Mouse (Mus musculus) 3134 (cell line): ENCODE measurements around the gene Ift22.
"Not testable (repeated sequence)": the region's sequence is repeated elsewhere in the genome, so short reads cannot be mapped to it uniquely, and the experiment has no call there.

Experiments
- DNase-seq: peaks from one replicate; pipeline ENCODE4 v3.0.0-alpha.2; 2011; ENCODE audit warnings: low spot score; ENCODE audit not compliant: insufficient read length; ENCODE audit errors: extremely low read depth

Ift22 gene

GRCm38 (mm10) chr5:136943382-136943781 lies 35.4 kb downstream of the Ift22 start:
- DNase-seq = no peak

- DNase-seq = no peak
Measured at GRCm38 (mm10) chr5:136945084-136945483, 37.1 kb downstream of the Ift22 start.

- no peak for DNase-seq
Measured at GRCm38 (mm10) chr5:136947874-136948273, 39.9 kb downstream of the Ift22 start.

GRCm38 (mm10) chr5:136949551-136950336 lies 41.8 kb downstream of the Ift22 start:
- not testable (repeated sequence) for DNase-seq

- no peak for DNase-seq
Measured at GRCm38 (mm10) chr5:136950521-136950920, 42.6 kb downstream of the Ift22 start.

GRCm38 (mm10) chr5:136952153-136952552 lies 44.2 kb downstream of the Ift22 start:
- no peak for DNase-seq

GRCm38 (mm10) chr5:136953015-136953414 lies 45.1 kb downstream of the Ift22 start, which contains the start of gene Fis1:
Fis1 (plus strand) TSS chr5:136953275.
- DNase-seq = peak; percentile 95

- DNase-seq = peak; percentile 34
Measured at GRCm38 (mm10) chr5:136953440-136953951, 45.5 kb downstream of the Ift22 start.

- no peak for DNase-seq
Measured at GRCm38 (mm10) chr5:136955622-136956021, 47.7 kb downstream of the Ift22 start.

GRCm38 (mm10) chr5:136957250-136957649 lies 49.3 kb downstream of the Ift22 start:
- DNase-seq = no peak

GRCm38 (mm10) chr5:136958991-136959605 lies 51.1 kb downstream of the Ift22 start:
- DNase-seq = no peak

- no peak for DNase-seq
Measured at GRCm38 (mm10) chr5:136960053-136960452, 52.1 kb downstream of the Ift22 start.

GRCm38 (mm10) chr5:136961334-136961982 lies 53.5 kb downstream of the Ift22 start:
- DNase-seq = no peak

- peak; percentile 90 for DNase-seq
Measured at GRCm38 (mm10) chr5:136961983-136962461, 54.1 kb downstream of the Ift22 start.

GRCm38 (mm10) chr5:136962501-136962900 lies 54.6 kb downstream of the Ift22 start:
- peak; percentile 53 for DNase-seq

GRCm38 (mm10) chr5:136962966-136963540 lies 55.1 kb downstream of the Ift22 start:
- no peak for DNase-seq
